Mouse (Mus musculus): Measurements from ENCODE around the gene Yif1b. TPM values are rescaled to one million over a fixed set of nuclear protein-coding genes. Genes with fewer than 3 reads are reported as not detected.
"Not testable (repeated sequence)": the region's sequence is repeated elsewhere in the genome, so short reads cannot be mapped to it uniquely, and the experiment has no call there.

Yif1b gene
- polyA plus RNA-seq (2016; fragmentation: Nextera tagmentation; extraction: Ambion mirVana), result 104 and 105 TPM in 2 replicates

DNA sequence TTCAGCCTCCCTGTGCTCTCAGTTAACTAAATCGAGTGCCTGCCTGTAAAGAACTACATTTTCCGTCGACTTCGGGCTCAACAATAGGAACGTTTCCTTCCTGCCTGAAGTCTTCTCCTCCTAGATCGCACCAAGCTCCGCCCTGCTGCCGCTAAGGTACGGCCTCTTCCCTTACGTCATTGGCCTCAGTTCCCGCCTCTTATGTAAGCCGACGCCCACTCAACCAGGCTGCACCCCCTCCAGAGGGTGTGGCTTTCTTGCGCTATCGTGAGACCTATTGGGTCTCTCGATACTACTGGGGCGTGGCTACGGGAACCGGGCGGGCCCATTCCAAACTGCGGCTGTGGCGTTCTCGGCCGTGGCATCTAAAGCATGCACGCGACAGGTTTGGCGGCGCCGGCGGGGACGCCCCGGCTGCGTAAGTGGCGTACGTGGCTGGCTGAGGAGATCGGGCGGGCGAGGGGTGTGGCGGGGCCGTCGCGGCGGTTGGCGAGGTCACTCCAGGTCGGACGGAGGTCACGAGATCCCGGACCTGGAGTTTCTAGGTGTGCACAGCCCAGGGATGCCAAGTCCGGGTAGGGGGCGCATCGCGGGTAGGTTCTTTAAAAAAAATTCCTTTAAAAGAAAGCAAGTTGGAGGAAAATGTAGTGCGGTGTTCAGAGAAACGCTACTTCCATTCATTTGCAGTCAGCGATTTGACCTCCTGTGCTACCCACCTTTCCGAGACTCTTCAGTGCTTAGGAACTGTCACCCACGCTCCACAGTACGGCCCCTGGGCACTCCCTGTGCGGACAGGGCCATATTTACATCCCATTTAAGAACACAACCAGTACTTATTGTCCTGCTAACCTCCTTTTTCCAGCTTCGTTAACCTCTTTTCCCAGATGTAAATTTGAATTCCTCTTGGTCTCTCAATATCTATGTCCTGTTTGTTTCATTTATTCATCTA, at the start of gene Yif1b:
TSS of gene Yif1b (plus strand) at position 311 of the 949 bp plus-strand sequence.
- H3K27ac ChIP-seq, result peak within 1 kb of the TSS; percentile 86
- H3K4me2 ChIP-seq, result peak within 1 kb of the TSS; percentile 84
- no peaks in the 10 kb centered on the region for H3K9me3 ChIP-seq
- H3K9ac ChIP-seq (replicated peaks), result peak within 1 kb of the TSS; percentile 71
- WGBS, result under 1% methylated on average over 60 of the region's 60 CpGs
- peak; percentile 94 for ATAC-seq (ENCODE audit: insufficient number of reproducible peaks, insufficient read depth, low FRiP score, low TSS enrichment, low read depth)
- 0 out of 2 replicates have a peak, but pooled peaks cover 5% of the 10 kb centered on the region for H3K36me3 ChIP-seq
- peaks cover 9% of the 10 kb centered on the region for H3K4me1 ChIP-seq (replicated peaks)
- peak within 1 kb of the TSS; percentile 67 for H3K4me3 ChIP-seq (replicated peaks)
- peaks cover 12% of the 10 kb centered on the region for H3K27me3 ChIP-seq

DNA sequence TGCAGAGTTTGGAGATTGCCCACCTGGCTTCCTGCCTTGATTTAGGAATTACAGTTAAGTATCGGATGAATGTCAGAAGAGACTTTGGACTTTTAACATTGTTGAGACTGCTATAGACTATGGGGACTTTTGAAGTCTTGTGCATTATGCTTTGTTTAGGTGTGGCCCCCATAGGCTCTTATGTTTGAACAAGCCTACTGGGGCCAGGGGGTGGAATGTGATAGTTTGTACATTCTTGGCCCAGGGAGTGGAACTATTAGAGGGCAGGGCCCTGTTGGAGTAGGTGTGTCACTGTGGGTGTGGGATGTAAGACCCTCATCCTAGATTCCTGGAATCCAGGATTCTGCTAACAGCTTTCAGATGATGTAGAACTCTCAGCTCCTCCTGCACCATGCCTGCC, 43.9 kb upstream of the Yif1b start:
- not testable (repeated sequence) for H3K4me3 ChIP-seq (replicated peaks); H3K9ac ChIP-seq (replicated peaks); H3K4me2 ChIP-seq; H3K36me3 ChIP-seq; H3K9me3 ChIP-seq; H3K27me3 ChIP-seq; H3K27ac ChIP-seq; H3K4me1 ChIP-seq (replicated peaks); ATAC-seq (ENCODE audit: insufficient number of reproducible peaks, insufficient read depth, low FRiP score, low TSS enrichment, low read depth)
- 93% methylated on average over 1 of the region's 1 CpGs for WGBS

DNA sequence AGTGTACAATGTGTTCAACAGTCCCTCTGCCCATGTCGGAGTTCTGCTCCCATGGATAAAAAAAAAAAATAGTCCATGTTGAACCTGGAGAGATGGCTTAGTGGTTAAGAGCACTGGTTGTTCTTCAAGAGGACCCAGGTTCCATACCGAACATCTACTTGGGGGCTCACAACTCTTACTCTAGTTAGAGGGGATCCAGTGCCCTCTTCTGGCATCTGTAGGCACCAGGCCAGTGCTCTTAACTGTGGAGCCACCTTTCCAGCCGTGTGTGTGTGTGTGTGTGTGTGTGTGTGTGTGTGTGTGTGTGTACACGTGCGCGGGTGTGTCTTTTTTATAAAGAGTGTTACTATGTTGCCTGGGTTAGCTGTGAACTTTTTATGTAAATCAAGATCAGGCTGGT, 35.6 kb upstream of the Yif1b start:
- H3K36me3 ChIP-seq, result no peaks in the 10 kb centered on the region

DNA sequence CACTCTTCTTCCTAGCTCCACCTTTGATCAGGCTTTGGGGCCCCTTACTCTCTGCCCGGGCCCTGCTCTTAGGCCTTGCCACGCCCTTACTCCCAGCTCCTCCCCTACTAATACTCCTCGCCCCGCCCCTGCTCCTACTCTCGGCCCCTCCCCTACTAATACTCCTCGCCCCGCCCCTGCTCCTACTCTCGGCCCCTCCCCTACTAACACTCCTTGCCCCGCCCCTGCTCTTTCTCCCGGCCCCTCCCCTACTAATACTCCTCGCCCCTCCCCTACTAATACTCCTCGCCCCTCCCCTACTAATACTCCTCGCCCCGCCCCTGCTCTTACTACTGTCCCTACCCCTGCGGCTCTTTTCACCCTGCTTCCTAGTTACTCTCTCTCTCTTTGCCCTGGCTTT, 27.1 kb upstream of the Yif1b start:
- H3K36me3 ChIP-seq; H3K9ac ChIP-seq (replicated peaks); H3K9me3 ChIP-seq; H3K4me1 ChIP-seq (replicated peaks): not testable (repeated sequence)
- peak overlapping the region; percentile 55 for H3K4me2 ChIP-seq
- 22% methylated on average over 13 of the region's 15 CpGs for WGBS
- H3K4me3 ChIP-seq (replicated peaks), result peak overlapping the region; percentile 27
- 0 out of 2 replicates have a peak overlapping the region, but pooled peaks have one; percentile 26 for H3K27ac ChIP-seq
- peak; percentile 28; the same call in 1 of the 2 replicates for ATAC-seq (ENCODE audit: insufficient number of reproducible peaks, insufficient read depth, low FRiP score, low TSS enrichment, low read depth)
- H3K27me3 ChIP-seq, result peaks cover 18% of the 10 kb centered on the region

More for the DNA sequence above, 35.6 kb upstream of the Yif1b start:
- no peak overlapping the region for H3K4me3 ChIP-seq (replicated peaks)
- H3K4me1 ChIP-seq (replicated peaks), result no peaks in the 10 kb centered on the region
- H3K27ac ChIP-seq, result no peak overlapping the region
- no peaks in the 10 kb centered on the region for H3K9me3 ChIP-seq
- no peaks in the 10 kb centered on the region for H3K27me3 ChIP-seq
- H3K9ac ChIP-seq (replicated peaks), result no peak overlapping the region
- H3K4me2 ChIP-seq, result no peak overlapping the region
- ATAC-seq (ENCODE audit: insufficient number of reproducible peaks, insufficient read depth, low FRiP score, low TSS enrichment, low read depth), result no peak
- WGBS, result 83% methylated on average over 6 of the region's 6 CpGs

DNA sequence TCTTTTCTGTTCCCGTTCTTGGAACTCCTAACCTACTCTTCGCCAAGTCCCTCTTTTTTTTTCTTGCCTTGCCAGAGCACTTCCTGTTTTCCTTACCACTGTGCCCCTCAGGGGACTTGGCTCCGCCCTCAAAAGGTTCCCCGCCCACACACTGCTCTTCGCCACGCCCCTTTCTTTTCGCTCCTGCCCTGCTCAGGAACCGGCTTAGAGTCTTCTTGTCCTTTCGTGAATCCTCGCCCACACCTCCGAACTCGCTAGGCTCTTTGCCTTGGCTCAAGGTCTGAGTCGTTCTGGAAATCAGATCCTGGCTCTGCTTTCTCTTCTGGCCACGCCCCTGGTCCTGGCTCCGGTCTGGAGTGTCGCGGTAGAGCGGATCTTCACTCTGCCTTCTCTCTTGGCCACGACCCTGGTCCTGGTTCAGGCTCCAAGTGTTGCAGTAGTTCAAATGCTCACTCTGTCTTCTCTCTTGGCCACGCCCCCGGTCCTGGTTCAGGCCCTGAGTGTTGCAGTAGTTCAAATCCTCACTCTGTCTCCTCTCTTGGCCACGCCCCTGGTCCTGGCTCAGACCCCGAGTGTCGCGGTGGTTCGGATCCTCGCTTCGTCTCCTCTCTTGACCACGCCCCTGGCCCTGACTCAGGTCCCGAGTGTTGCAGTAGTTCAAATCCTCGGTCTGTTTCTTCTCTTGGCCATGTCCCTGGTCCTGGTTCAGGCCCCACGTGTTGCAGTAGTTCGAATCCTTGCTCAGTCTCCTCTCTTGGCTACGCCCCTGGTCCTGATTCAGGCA, 26.5 kb upstream of the Yif1b start:
- H3K9me3 ChIP-seq, result no peaks in the 10 kb centered on the region; the same call in 1 of the 2 replicates
- H3K36me3 ChIP-seq, result no peaks in the 10 kb centered on the region
- peaks cover 18% of the 10 kb centered on the region for H3K27me3 ChIP-seq
- peak overlapping the region; percentile 55 for H3K4me2 ChIP-seq
- H3K9ac ChIP-seq (replicated peaks), result no peak overlapping the region
- peaks cover 6% of the 10 kb centered on the region; the same call in 1 of the 2 replicates for H3K4me1 ChIP-seq (replicated peaks)
- peak overlapping the region; percentile 26; the same call in 1 of the 2 replicates for H3K27ac ChIP-seq
- H3K4me3 ChIP-seq (replicated peaks), result peak overlapping the region; percentile 27
- 6% methylated on average over 34 of the region's 34 CpGs for WGBS
- ATAC-seq (ENCODE audit: insufficient number of reproducible peaks, insufficient read depth, low FRiP score, low TSS enrichment, low read depth), result peak; percentile 60; the same call in 1 of the 2 replicates

DNA sequence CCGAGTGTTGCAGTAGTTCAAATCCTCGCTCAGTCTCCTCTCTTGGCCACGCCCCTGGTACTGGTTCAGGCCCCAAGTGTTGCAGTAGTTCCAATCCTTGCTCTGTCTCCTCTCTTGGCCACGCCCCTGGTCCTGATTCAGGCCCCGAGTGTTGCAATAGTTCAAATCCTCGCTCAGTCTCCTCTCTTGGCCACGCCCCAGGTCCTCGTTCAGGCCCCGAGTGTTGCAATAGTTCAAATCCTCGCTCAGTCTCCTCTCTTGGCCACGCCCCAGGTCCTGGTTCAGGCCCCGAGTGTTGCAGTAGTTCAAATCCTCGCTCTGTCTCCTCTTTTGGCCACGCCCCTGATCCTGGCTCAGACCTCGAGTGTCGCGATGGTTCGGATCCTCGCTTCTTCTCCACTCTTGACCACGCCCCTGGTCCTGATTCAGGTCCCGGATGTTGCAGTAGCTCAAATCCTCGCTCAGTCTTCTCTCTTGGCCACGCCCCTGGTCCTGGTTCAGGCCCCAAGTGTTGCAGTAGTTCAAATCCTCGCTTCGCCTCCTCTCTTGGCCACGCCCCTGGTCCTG, 25.8 kb upstream of the Yif1b start:
- Histone ChIP-seq H3K4me3 (replicated peaks) (peak overlapping the region; percentile 28; the same call in 1 of the 2 replicates), H3K4me2 (peak overlapping the region; percentile 55), H3K9ac (replicated peaks) (no peak overlapping the region), H3K36me3 (no peaks in the 10 kb centered on the region), H3K27me3 (peaks cover 18% of the 10 kb centered on the region), H3K9me3 (no peaks in the 10 kb centered on the region; the same call in 1 of the 2 replicates), H3K4me1 (replicated peaks) (peaks cover 6% of the 10 kb centered on the region; the same call in 1 of the 2 replicates), H3K27ac (no peak overlapping the region)
- no peak for ATAC-seq (ENCODE audit: insufficient number of reproducible peaks, insufficient read depth, low FRiP score, low TSS enrichment, low read depth)
- 12% methylated on average over 26 of the region's 26 CpGs for WGBS

- not testable (repeated sequence) for H3K27ac ChIP-seq; H3K4me1 ChIP-seq (replicated peaks); H3K9me3 ChIP-seq; H3K36me3 ChIP-seq; H3K9ac ChIP-seq (replicated peaks); ATAC-seq (ENCODE audit: insufficient number of reproducible peaks, insufficient read depth, low FRiP score, low TSS enrichment, low read depth)
- peaks cover 18% of the 10 kb centered on the region for H3K27me3 ChIP-seq
- peak overlapping the region; percentile 55 for H3K4me2 ChIP-seq
- 14% methylated on average over 40 of the region's 40 CpGs for WGBS
- peak overlapping the region; percentile 28 for H3K4me3 ChIP-seq (replicated peaks)
These were observed 25.2 kb upstream of the Yif1b start for GRCm38 (mm10) chr7:29212775-29213560.

GRCm38 (mm10) chr7:29213675-29214082, 24.4 kb upstream of the Yif1b start, which contains the start of gene Catsperg1:
Catsperg1 (minus strand) TSS chr7:29214035.
- H3K4me2 ChIP-seq, result peak within 1 kb of the TSS; percentile 55
- WGBS, result 2% methylated on average over 20 of the region's 20 CpGs
- H3K27ac ChIP-seq, result no peak within 1 kb of the TSS

GRCm38 (mm10) chr7:29214236-29214635, 23.9 kb upstream of the Yif1b start:
- peaks cover 6% of the 10 kb centered on the region; the same call in 1 of the 2 replicates for H3K4me1 ChIP-seq (replicated peaks)
- H3K36me3 ChIP-seq, result no peaks in the 10 kb centered on the region
- 0 out of 2 replicates have a peak overlapping the region, but pooled peaks have one; percentile 28 for H3K4me3 ChIP-seq (replicated peaks)
- no peak overlapping the region for H3K27ac ChIP-seq
- no peaks in the 10 kb centered on the region; the same call in 1 of the 2 replicates for H3K9me3 ChIP-seq
- peak overlapping the region; percentile 55 for H3K4me2 ChIP-seq
- H3K9ac ChIP-seq (replicated peaks), result no peak overlapping the region
- H3K27me3 ChIP-seq, result peaks cover 18% of the 10 kb centered on the region
- WGBS, result 72% methylated on average over 2 of the region's 2 CpGs
- ATAC-seq (ENCODE audit: insufficient number of reproducible peaks, insufficient read depth, low FRiP score, low TSS enrichment, low read depth), result no peak

More at GRCm38 (mm10) chr7:29213675-29214082, 24.4 kb upstream of the Yif1b start, which contains the start of gene Catsperg1:
- peak; percentile 73 for ATAC-seq (ENCODE audit: insufficient number of reproducible peaks, insufficient read depth, low FRiP score, low TSS enrichment, low read depth)
- Histone ChIP-seq H3K4me1 (replicated peaks) (peaks cover 6% of the 10 kb centered on the region; the same call in 1 of the 2 replicates), H3K27me3 (peaks cover 18% of the 10 kb centered on the region), H3K9me3 (no peaks in the 10 kb centered on the region; the same call in 1 of the 2 replicates), H3K36me3 (no peaks in the 10 kb centered on the region), H3K9ac (replicated peaks) (no peak within 1 kb of the TSS; the same call in 1 of the 2 replicates), H3K4me3 (replicated peaks) (peak within 1 kb of the TSS; percentile 28)

- no peak overlapping the region for H3K9ac ChIP-seq (replicated peaks)
- no peak overlapping the region for H3K4me2 ChIP-seq
- no peak overlapping the region for H3K4me3 ChIP-seq (replicated peaks)
- ATAC-seq (ENCODE audit: insufficient number of reproducible peaks, insufficient read depth, low FRiP score, low TSS enrichment, low read depth), result no peak
- H3K27ac ChIP-seq, result no peak overlapping the region
- no peaks in the 10 kb centered on the region for H3K36me3 ChIP-seq
- peaks cover 6% of the 10 kb centered on the region for H3K9me3 ChIP-seq
- peaks cover 6% of the 10 kb centered on the region; the same call in 1 of the 2 replicates for H3K4me1 ChIP-seq (replicated peaks)
- H3K27me3 ChIP-seq, result peaks cover 18% of the 10 kb centered on the region
- WGBS, result 39% methylated on average over 15 of the region's 15 CpGs
These were observed 23.3 kb upstream of the Yif1b start for GRCm38 (mm10) chr7:29214846-29215245.

All from limb, embryonic 12.5 days (tissue).